Mouse (Mus musculus): ENCODE data around the gene Rnf126.

Rnf126 gene

DNA sequence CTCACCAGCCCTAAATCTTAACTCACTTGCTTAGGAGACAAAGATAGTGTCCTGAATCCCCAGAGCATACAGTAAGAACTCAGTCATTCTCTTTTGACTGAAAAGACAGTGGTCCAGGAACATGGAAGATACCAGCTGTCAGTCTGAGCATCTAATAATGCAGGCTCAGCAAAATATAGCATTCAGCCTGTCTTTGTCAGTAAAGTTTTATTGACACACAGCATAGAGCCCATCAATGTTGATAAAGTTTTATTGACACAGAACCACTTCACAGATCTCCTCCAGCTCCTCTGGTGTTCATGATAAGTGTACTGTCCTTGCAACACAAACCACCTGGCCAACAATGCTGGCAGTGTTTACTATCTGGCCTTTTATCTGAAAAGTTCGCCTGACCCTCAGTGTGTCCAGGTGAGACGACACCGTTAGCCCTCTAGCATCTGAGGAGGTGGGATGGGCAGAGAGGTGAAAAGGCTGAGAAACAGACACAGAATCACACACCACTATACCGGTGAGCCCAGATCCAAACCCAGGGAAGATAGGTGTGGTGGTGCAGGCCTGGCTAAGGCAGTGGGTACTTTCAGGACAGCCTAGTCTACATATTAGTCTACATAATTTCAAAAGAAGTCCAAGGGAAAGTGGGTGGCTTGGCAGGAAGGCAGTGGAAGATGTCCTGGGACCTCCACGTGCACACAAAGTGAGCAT lies 25.7 kb upstream of the Rnf126 start:
- no peak for DNase-seq (ENCODE audit: low spot score)

DNA sequence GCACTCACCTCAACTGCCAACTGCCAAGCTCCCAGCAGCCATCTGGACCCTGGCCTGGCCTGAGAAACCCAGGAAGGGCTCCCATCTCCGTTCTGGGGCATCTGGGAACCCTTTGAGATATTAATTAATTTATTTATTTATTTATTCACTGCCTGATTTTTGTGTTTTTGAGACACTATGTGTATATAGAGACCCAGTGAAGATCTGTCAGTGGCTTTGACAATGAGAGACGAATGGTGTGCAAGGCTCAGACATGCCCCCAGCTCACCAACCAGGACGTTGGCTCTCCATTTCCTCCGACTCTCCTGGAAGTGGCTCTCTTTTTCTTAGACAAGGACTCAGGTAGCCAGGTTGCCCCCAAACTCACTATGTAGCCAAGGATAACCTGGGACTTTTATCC lies 24.1 kb upstream of the Rnf126 start, which contains the start of gene Prss57:
Prss57 (minus strand) TSS at position 101 of the 400 bp plus-strand sequence.
- DNase-seq (ENCODE audit: low spot score): no peak

DNA sequence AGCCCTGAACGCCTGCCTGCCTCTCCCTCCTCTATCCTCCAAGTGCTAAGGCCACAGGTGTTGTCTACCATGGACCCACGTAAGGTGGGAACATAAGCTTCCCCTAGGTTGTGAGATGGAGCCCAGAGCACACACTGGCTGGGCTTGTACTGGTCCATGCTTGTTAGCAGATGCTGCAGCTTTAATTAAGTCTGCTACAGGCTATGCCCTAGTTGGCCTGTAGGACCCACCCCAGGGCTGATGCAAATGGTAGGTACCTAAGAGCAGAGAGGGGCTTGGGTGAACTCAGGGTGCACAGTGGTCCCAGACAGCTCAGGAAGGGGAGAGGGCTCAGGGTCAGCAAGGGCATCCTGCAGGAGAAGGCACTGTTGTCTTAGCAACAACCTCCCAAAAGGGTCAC lies 22.8 kb upstream of the Rnf126 start:
- DNase-seq (ENCODE audit: low spot score): no peak

DNA sequence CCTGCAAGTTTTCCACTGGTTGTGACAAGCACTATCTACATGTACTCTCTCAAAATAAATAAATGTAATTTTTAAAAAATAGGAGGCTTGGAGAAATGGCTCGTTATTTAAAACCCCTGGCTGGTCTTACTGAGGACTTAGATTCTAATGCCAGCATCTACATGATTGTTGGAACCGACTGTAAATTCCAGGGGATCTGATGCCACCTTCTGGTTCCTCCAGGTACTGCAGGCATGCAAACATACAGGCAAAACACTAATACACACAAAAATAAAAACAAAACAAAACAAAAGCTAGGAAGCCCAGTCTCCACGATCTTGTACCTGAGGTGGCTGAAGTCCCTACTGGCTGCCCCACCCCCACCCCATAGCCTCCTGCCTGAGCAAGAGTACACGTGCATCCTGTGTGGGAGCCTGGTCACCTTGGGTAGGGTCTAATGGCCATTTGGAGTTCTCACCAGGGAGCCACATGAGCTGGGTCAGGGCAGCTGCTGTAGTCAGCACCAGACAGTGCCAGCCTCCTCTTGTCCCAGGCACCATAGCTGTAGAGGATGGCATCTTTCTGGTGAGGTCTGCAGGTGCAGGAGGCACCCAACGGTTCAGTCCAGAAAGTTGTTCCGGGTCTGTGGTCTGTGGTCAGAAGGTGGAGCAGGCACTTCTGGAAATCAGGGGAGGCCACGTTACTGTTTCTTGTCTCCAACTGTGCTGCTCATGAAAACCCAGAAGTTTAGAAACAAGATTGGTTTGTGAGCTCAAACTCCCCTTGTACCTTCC lies 21.8 kb upstream of the Rnf126 start:
- no peak for DNase-seq (ENCODE audit: low spot score)

DNA sequence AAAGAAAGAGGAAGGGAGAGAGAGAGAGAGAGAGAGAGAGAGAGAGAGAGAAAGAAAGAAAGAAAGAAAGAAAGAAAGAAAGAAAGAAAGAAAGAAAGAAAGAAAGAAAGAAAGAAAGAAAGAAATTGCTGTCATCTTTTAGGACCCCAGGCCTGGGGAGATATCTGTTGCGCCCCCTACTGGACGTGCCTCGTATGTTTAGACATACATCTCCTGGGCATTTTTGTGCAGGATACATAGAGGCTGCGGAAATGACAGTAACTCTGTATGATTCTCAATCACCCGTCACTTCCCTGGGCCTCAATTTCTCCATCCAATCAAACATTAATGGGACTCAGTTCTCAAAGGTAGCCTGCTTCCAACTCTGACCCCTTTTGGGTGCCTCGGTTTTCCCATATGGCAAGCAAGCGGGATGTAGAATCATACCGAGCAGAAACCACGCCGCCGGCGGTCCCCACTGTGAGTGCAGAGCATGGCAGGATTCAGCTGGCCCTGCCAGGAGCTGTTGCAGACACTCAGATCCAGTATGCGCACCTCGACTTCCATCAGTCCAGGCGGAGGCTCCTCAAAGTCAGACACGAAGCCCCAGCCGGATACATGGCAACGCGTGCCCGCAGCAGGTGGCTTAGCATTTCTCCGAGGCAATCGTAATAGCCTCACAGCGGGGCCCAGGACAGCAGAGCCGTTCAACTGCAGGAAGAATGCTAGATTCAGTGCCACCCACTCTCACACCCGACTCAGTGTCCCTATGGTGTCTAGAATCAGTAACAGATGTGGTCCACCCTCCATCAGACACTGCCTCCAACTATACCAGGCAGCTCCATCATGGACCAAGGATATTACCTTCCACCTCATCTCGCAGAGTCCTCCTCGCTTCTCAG lies 17.4 kb upstream of the Rnf126 start:
- DNase-seq (ENCODE audit: low spot score): no peak

DNA sequence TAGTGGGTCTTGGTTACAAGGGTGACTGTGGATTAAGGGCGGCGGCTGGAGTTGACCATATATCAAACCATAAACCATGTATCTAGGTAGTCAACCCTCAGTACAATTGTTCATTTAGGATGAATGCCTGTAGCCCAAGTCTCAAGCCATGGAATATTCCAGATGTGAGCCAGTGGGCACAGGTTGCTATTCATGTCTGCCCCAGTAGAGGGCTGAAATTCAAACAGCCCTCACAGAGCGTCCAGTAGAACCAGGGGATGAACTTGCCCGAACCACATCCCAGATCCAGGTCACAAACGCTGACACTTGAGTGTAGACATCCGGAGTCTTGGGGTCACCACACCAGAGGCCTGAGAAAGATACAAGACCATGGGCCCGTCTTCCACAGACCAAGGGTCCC lies 16.3 kb upstream of the Rnf126 start:
- DNase-seq (ENCODE audit: low spot score): no peak

- no peak for DNase-seq (ENCODE audit: low spot score)
Measured at GRCm38 (mm10) chr10:79781956-79782355, 15.2 kb upstream of the Rnf126 start.

DNA sequence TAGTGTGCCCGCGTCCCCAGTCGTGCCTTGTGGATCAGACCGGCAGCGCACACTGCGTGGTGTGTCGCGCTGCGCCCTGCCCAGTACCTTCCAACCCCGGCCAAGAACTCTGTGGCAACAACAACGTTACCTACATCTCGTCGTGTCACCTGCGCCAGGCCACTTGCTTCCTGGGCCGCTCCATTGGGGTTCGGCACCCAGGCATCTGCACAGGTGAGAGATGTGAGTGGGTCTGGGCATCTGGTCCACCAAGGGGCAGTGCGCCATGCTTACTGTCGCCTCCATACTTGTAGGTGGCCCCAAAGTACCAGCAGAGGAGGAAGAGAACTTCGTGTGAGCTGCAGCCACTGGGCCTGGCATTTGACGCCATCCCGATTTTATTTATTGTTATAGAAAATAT lies 14.4 kb upstream of the Rnf126 start:
- no peak for DNase-seq (ENCODE audit: low spot score)

- no peak for DNase-seq (ENCODE audit: low spot score)
Measured at GRCm38 (mm10) chr10:79780664-79781015, 13.9 kb upstream of the Rnf126 start.

DNA sequence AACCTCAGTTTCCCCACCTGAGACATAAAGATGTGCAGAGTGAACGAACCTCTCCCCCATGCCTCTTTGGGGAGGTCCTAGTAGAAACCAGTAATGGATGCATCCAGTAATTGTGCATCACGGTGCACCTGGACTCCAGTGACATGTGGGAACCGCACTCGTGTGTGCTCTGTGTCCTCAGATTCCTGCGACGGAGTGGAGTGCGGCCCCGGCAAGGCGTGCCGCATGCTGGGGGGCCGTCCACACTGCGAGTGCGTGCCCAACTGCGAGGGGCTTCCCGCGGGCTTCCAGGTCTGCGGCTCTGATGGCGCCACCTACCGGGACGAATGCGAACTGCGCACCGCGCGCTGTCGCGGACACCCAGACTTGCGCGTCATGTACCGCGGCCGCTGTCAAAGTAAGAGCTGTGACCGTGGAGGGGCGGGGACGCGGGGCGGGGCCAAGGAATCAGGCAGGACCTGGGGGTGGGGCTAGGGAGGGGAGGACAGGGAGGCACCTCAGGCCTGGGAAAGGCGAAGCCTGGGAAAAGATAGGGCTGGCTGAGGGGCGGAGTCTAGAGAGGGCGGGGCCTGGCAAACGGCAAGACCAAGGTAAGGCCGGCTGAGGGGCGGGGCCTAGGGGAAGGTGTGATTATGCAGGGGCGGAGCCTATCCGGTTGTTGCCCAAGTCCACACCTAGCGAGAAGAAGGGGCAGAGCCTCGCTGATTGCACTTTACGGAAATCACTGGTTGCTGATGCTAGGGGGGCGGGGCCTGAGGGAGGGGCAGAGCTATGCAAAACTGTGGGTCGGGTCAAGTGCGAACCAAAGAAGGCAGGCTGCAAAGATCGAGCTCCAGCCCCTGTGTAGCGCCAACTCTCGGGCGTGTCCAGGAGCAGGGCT lies 13.3 kb upstream of the Rnf126 start:
- peak; percentile 92 for DNase-seq (ENCODE audit: low spot score)

DNA sequence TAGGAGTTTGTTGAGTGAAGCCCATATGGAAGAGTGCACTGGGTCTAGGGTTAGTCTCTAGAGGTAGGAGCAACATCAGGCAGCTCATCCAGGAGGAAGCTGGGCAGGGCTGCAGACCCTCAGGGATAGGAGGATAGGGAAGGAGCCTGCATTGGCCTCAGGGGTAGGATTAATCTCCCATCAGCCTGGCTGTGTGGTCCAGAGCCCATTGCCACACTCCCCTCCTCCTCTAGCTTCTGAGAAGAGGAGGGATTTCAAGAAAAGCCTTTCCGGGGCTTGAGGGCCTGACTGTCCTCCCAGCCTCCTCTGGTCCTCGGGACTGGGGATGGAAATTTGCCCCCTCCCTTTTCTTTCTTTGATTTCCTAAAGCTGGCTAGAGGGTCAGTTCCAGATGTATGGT lies 12.4 kb upstream of the Rnf126 start:
- no peak for DNase-seq (ENCODE audit: low spot score)

DNA sequence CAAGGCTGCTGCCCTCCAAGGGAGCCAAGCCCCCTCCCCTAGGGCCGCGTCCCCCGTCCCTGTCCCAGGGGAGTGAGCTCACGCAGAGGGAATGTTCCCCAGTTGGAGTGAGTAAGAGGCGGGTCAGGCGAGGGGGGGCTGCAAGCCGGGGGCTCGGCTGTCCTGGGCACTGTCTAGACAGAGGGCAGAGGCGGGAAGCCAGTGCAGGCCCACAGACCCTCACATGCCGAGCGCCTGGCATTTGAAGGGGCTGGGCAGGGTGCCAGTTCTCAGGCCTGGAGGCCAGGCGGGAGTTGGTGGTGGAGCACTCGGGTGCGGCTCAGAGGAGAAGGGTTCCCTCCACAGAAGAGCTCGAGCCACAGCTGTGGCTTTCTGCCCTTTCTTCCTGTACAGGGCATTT lies 11.3 kb upstream of the Rnf126 start:
- no peak for DNase-seq (ENCODE audit: low spot score)

DNA sequence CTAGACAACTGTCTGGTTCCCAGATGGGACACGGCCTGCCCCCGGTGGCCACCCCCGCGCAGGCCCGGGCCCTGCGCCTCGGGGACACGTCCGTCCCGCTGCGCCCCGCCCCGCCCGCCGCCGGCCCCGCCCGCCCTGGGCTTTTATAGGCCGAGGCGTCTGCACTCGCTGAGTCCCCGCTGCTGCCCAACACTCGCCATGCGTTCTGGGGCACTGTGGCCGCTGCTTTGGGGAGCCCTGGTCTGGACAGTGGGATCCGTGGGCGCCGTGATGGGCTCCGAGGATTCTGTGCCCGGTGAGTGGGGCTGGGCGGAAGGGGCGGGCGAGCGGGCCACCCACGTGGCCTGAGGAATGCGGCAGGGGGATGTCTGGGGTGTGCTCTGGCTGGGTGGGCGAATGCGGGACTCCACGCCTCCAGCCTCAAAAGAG lies 10.4 kb upstream of the Rnf126 start, which contains the start of gene Fstl3:
Fstl3 (plus strand) TSS at position 170 of the 429 bp plus-strand sequence.
- DNase-seq (ENCODE audit: low spot score): no peak

DNA sequence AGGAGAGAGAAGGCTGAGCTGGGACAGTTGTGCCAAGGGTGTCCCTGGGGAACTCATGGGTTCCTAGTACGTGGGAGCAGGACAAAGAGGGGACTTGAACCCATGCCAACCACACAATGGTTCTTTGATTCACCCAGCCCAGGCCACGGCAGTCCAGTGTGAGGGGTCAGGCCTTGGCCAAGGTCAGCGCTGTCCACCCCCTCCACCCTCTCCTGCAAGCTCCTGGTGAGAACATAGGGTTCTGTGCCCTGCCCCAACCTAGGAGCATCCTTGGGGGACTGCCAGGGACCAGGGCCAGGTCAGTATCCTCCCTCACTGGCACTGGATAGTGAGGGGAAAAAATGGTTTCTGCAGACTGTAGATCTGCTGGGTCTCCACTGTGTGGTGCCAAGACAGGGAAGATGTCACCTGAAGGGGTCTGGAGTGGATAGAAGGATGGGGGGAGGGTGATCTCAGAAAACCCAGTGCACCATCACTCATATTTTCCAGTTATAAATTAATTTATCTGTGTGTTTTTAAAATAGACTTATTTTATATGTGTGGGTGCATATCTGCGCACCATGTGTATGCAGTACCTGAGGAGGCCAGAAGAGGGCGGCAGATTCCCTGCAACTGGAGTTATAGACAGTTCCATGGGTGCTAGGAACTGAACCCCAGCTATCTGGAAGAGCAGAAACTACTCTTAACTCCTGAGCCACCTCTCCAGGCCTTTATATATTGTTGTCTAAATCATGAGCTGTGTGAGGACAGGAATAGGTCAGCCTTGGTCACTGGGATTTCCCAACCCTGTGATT lies 7.9 kb upstream of the Rnf126 start:
- DNase-seq (ENCODE audit: low spot score): no peak

GRCm38 (mm10) chr10:79773208-79773607 lies 6.5 kb upstream of the Rnf126 start:
- DNase-seq (ENCODE audit: low spot score): no peak

GRCm38 (mm10) chr10:79772320-79772719 lies 5.6 kb upstream of the Rnf126 start:
- no peak for DNase-seq (ENCODE audit: low spot score)

DNA sequence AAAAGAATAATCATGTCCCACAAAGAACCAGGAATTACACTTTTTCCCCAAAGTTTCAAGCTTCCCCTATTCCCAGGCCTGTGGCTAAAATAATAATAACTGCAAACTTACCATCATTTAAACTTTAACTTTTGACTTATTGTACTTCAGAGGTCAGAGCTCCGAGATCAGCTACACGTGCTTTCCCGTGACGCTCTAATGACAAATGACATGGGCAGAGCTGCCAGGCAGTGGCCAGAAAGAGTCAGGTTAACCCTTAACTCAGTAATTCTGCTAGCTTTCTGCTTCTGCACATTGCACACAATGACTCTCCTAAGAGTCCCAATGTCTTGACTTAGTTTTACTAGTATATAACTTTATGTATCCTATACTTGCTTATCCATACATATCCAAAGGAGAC lies 2.6 kb upstream of the Rnf126 start:
- no peak for DNase-seq (ENCODE audit: low spot score)

- peak; percentile 63 for DNase-seq (ENCODE audit: low spot score)
Measured at GRCm38 (mm10) chr10:79768400-79768799, 1.6 kb upstream of the Rnf126 start.

- peak; percentile 81 for DNase-seq (ENCODE audit: low spot score)
Measured at GRCm38 (mm10) chr10:79767372-79768244, 856 bp upstream of the Rnf126 start.

All from layer of hippocampus, adult 9-10 months (tissue).